Mouse (Mus musculus) thymus, adult 2 months (tissue): ENCODE measurements around the gene Rab10.

Source experiments
- CTCF ChIP-seq: fragments of 200-500 bp; IDR thresholded peaks from 2 replicates; pipeline ENCODE4 v1.5.1; 2012; ENCODE audit warnings: mild to moderate bottlenecking, control low read depth, low read length, moderate library complexity, borderline replicate concordance; ENCODE audit not compliant: control insufficient read depth, poor library complexity, insufficient read depth; ENCODE audit errors: extremely low read depth
- POLR2A ChIP-seq: fragments of 200-500 bp; IDR thresholded peaks from 2 replicates; pipeline ENCODE4 v1.6.1; 2012; ENCODE audit warnings: mild to moderate bottlenecking, low read length, control low read depth, moderate library complexity; ENCODE audit not compliant: control insufficient read depth, poor library complexity, insufficient read depth; ENCODE audit errors: extremely low read depth

GRCm38 (mm10) chr12:3312886-3313285 is 3.1 kb upstream of the Rab10 start:
- no peak for TF ChIP-seq POLR2A
- TF ChIP-seq CTCF = no peak
